Mouse (Mus musculus) MEL (cell line): ENCODE results near the gene Gimap3. TPM values are rescaled to one million over a fixed set of nuclear protein-coding genes. Genes with fewer than 3 reads are reported as not detected.

Experiments used
- DNase-seq: peaks from one replicate; pipeline ENCODE4 v3.0.0; 2011; ENCODE audit warnings: low read depth, low spot score
- H3K27ac ChIP-seq: 2 replicates; pipeline ENCODE4 v1.5.1; 2012; ENCODE audit warnings: low read depth, mild to moderate bottlenecking, control low read depth, low read length, moderate library complexity; ENCODE audit not compliant: control insufficient read depth
- H3K27me3 ChIP-seq, 2 experiments: fragments of 150-350 bp in 1 of 2; sonication (generic) in 1 of 2; 2 replicates each; pipeline ENCODE4 v1.6.1; 2012; ENCODE audit warnings: low read length in 2 of 2, mild to moderate bottlenecking in 2 of 2, improper control_type of control experiment in 1 of 2, moderate library complexity in 1 of 2; ENCODE audit not compliant: insufficient read depth in 2 of 2, control insufficient read depth in 1 of 2
- H3K36me3 ChIP-seq, 2 experiments: 2 replicates each; pipeline ENCODE4 v1.6.1; 2012 to 2014; ENCODE audit warnings: low read length in 2 of 2, improper control_type of control experiment in 1 of 2, inconsistent platforms in 1 of 2, mild to moderate bottlenecking in 1 of 2; ENCODE audit not compliant: insufficient read depth in 2 of 2, control insufficient read depth in 1 of 2
- H3K4me1 ChIP-seq, 2 experiments: fragments of 150-350 bp in 1 of 2; sonication (generic) in 1 of 2; 2 replicates each; pipeline ENCODE4 v1.6.1; 2012; ENCODE audit warnings: low read length in 2 of 2, improper control_type of control experiment in 1 of 2, mild to moderate bottlenecking in 1 of 2; ENCODE audit not compliant: insufficient read depth in 2 of 2, control insufficient read depth in 1 of 2
- H3K4me3 ChIP-seq, 2 experiments: fragments of 150-350 bp in 1 of 2; sonication (generic) in 1 of 2; 2 replicates each; pipeline ENCODE4 v1.5.1; 2012; ENCODE audit warnings: low read depth in 2 of 2, low read length in 2 of 2, mild to moderate bottlenecking in 2 of 2, moderate library complexity in 2 of 2, control low read depth in 1 of 2, improper control_type of control experiment in 1 of 2; ENCODE audit not compliant: control insufficient read depth in 1 of 2, insufficient read depth in 1 of 2
- H3K79me2 ChIP-seq: 2 replicates; pipeline ENCODE4 v1.6.1; 2012; ENCODE audit warnings: mild to moderate bottlenecking, low read length, moderate library complexity; ENCODE audit not compliant: control insufficient read depth, poor library complexity, insufficient read depth
- H3K9ac ChIP-seq: 2 replicates; pipeline ENCODE4 v1.6.1; 2012; ENCODE audit warnings: low read depth, mild to moderate bottlenecking, control low read depth, low read length, moderate library complexity; ENCODE audit not compliant: control insufficient read depth, poor library complexity, severe bottlenecking
- H3K9me3 ChIP-seq: fragments of 150-350 bp; sonication (generic); replicated peaks from 2 replicates; pipeline ENCODE4 v1.6.1; 2012; ENCODE audit warnings: mild to moderate bottlenecking, low read length, improper control_type of control experiment, moderate library complexity; ENCODE audit not compliant: insufficient read depth
- BHLHE40 ChIP-seq: IDR thresholded peaks from 2 replicates; pipeline ENCODE4 v1.6.1; 2012; ENCODE audit warnings: low read depth, mild to moderate bottlenecking, inconsistent platforms, low read length, improper control_type of control experiment, borderline replicate concordance
- CTCF ChIP-seq, 3 experiments: IDR thresholded peaks in 2 of 3; conservative IDR thresholded peaks in 1 of 3; 2 replicates each; pipeline ENCODE4 v1.5.1; 2011 to 2012; ENCODE audit warnings: low read length in 3 of 3, low read depth in 2 of 3, mild to moderate bottlenecking in 2 of 3, improper control_type of control experiment in 1 of 3, inconsistent platforms in 1 of 3, mixed read lengths in 1 of 3, moderate library complexity in 1 of 3; ENCODE audit not compliant: control insufficient read depth in 1 of 3, insufficient read depth in 1 of 3, poor library complexity in 1 of 3, severe bottlenecking in 1 of 3
- EP300 ChIP-seq, 2 experiments: IDR thresholded peaks; 2 replicates each; pipeline ENCODE4 v1.6.1; 2011; ENCODE audit warnings: improper control_type of control experiment in 2 of 2, low read length in 2 of 2, low read depth in 1 of 2, mild to moderate bottlenecking in 1 of 2
- GATA1 ChIP-seq: IDR thresholded peaks from 2 replicates; pipeline ENCODE4 v1.6.1; 2011; ENCODE audit warnings: low read depth, low read length, improper control_type of control experiment
- KAT2A ChIP-seq: conservative IDR thresholded peaks from 2 replicates; pipeline ENCODE4 v1.6.1; 2012; ENCODE audit warnings: low read depth, low read length, improper control_type of control experiment, inconsistent platforms
- MAX ChIP-seq: IDR thresholded peaks from 2 replicates; pipeline ENCODE4 v1.6.1; 2011; ENCODE audit warnings: low read length, improper control_type of control experiment
- MAZ ChIP-seq: IDR thresholded peaks from 2 replicates; pipeline ENCODE4 v1.6.1; 2012; ENCODE audit warnings: low read depth, mild to moderate bottlenecking, inconsistent platforms, low read length, improper control_type of control experiment
- MEF2A ChIP-seq: IDR thresholded peaks from 2 replicates; pipeline ENCODE4 v1.6.1; 2014; ENCODE audit warnings: low read depth, mild to moderate bottlenecking, inconsistent platforms, low read length, improper control_type of control experiment; ENCODE audit not compliant: poor library complexity, insufficient replicate concordance, severe bottlenecking; ENCODE audit errors: extremely low read depth
- MXI1 ChIP-seq: IDR thresholded peaks from 2 replicates; pipeline ENCODE4 v1.6.1; 2011; ENCODE audit warnings: mild to moderate bottlenecking, low read depth, low read length, improper control_type of control experiment
- MYC ChIP-seq: IDR thresholded peaks from 2 replicates; pipeline ENCODE4 v1.6.1; 2011; ENCODE audit warnings: low read depth, mild to moderate bottlenecking, low read length, improper control_type of control experiment, moderate library complexity
- NRF1 ChIP-seq: IDR thresholded peaks from 2 replicates; pipeline ENCODE4 v1.6.1; 2014; ENCODE audit warnings: low read depth, mild to moderate bottlenecking, inconsistent platforms, low read length, improper control_type of control experiment, moderate library complexity; ENCODE audit not compliant: poor library complexity, insufficient read depth, severe bottlenecking
- RAD21 ChIP-seq: IDR thresholded peaks from 2 replicates; pipeline ENCODE4 v1.6.1; 2011; ENCODE audit warnings: mild to moderate bottlenecking, low read depth, low read length, improper control_type of control experiment
- RCOR1 ChIP-seq: IDR thresholded peaks from 2 replicates; pipeline ENCODE4 v1.6.1; 2012; ENCODE audit warnings: low read depth, mild to moderate bottlenecking, inconsistent platforms, low read length, improper control_type of control experiment
- SMC3 ChIP-seq: IDR thresholded peaks from 2 replicates; pipeline ENCODE4 v1.6.1; 2011; ENCODE audit warnings: low read depth, low read length, improper control_type of control experiment
- UBTF ChIP-seq: IDR thresholded peaks from 2 replicates; pipeline ENCODE4 v1.6.1; 2012; ENCODE audit warnings: low read depth, mild to moderate bottlenecking, inconsistent platforms, low read length, improper control_type of control experiment, moderate library complexity, borderline replicate concordance; ENCODE audit not compliant: insufficient read depth
- USF1 ChIP-seq: IDR thresholded peaks from 2 replicates; pipeline ENCODE4 v1.6.1; 2014; ENCODE audit warnings: low read depth, mild to moderate bottlenecking, inconsistent platforms, low read length, improper control_type of control experiment, moderate library complexity
- ZC3H11A ChIP-seq: IDR thresholded peaks from 2 replicates; pipeline ENCODE4 v1.6.1; 2012; ENCODE audit warnings: low read depth, mild to moderate bottlenecking, inconsistent platforms, low read length, improper control_type of control experiment
- ZKSCAN1 ChIP-seq: IDR thresholded peaks from 2 replicates; pipeline ENCODE4 v1.6.1; 2012; ENCODE audit warnings: low read depth, mild to moderate bottlenecking, inconsistent platforms, low read length, improper control_type of control experiment, moderate library complexity
- polyA plus RNA-seq, 2 experiments: library from polyadenylated mRNA; stranded (reverse) in 1 of 2; unstranded in 1 of 2; fragments of >175 nt in 1 of 2; fragments of >200 nt in 1 of 2; gene quantifications; 2 replicates each; pipeline versions ENCODE4 v1.2.1 to v1.2.4; 2012; ENCODE audit warnings: low replicate concordance in 2 of 2, low read depth in 1 of 2; ENCODE audit not compliant: insufficient read length in 2 of 2, insufficient read depth in 1 of 2, missing spikeins in 1 of 2
- total RNA-seq: library from RNA; depleted of rRNA; stranded (reverse); fragments of 300-350 nt; gene quantifications from 2 replicates; pipeline ENCODE4 v1.2.3, GENCODE M21; 2012; rRNA removed

Gimap3 gene
- total RNA-seq (not detected in 2 replicates), polyA plus RNA-seq (not detected)

DNA sequence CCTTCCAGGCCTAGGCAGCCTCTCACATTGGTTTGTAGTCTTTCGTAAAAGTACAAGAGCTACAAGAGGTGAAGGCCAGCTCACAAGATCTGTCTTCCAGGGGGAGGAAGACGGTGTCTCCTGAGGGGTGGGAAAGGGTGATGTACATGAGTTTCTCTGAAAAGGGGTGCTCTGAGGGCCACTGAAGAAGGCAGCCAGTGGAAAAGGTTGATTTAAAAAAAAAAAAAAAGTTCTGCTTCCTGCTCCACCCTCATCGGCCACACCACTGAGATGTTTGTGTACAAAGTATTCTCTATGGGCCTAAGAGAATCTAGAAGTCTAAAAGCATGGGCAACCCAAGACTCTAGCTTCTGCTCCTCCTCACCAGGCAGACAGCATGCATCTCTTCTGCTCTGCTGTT lies at the start of gene Gimap3:
TSS of gene Gimap3 (minus strand) at position 156 of the 400 bp plus-strand sequence.
- no peaks in the 10 kb centered on the region for H3K79me2 ChIP-seq
- no peak within 1 kb of the TSS for H3K4me3 ChIP-seq
- H3K36me3 ChIP-seq = no peaks in the 10 kb centered on the region
- TF ChIP-seq RCOR1 (no peak), KAT2A (no peak), ZC3H11A (no peak), CTCF (IDR thresholded peaks at IDR 0.05 in 2 of 3, conservative IDR thresholded peaks at IDR 0.05 in 1 of 3; ENCODE audit: control insufficient read depth in 1 of 3, insufficient read depth in 1 of 3, low read depth in 2 of 3, low read length in 3 of 3, poor library complexity in 1 of 3, severe bottlenecking in 1 of 3) (no peak), SMC3 (no peak), USF1 (no peak), MEF2A (no peak), RAD21 (no peak), BHLHE40 (no peak), MAZ (no peak), UBTF (no peak), MXI1 (no peak), EP300 (IDR thresholded peaks at IDR 0.05; ENCODE audit: low read depth in 1 of 2, low read length in 2 of 2) (no peak), GATA1 (no peak), MAX (no peak), NRF1 (no peak)
- H3K27ac ChIP-seq = no peak within 1 kb of the TSS
- H3K27me3 ChIP-seq = no peaks in the 10 kb centered on the region
- no peaks in the 10 kb centered on the region for H3K9me3 ChIP-seq
- H3K4me1 ChIP-seq = no peaks in the 10 kb centered on the region
- no peak for DNase-seq
- no peak within 1 kb of the TSS for H3K9ac ChIP-seq

DNA sequence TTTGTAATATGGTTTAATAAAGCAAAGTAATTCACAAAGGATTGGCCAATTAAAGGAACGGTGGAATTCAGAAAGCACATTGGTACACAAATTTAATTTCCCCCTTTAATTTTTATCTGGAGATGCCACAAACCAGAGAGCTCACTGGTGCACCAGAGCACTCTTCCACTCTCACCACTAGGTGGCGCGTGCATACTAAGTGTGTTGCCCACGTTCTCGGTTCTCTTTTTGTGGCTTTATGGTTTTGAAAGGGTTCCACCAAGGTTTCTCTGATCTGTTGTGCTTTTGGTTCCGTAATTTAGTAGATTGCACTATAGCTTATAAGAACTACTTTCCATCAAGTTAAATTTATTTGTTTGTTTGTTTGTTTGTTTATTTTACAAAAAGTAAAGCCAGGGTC lies 47.2 kb upstream of the Gimap3 start:
- H3K27me3 ChIP-seq = no peaks in the 10 kb centered on the region; a peak in 1 of 4 replicates
- no peaks in the 10 kb centered on the region for H3K9me3 ChIP-seq
- no peak overlapping the region for H3K9ac ChIP-seq
- TF ChIP-seq ZKSCAN1 (no peak), EP300 (IDR thresholded peaks at IDR 0.05; ENCODE audit: low read depth in 1 of 2, low read length in 2 of 2) (no peak), MYC (peak; percentile 54; the same call in 1 of the 2 replicates), RAD21 (peak; percentile 93), SMC3 (peak; percentile 94), ZC3H11A (peak; percentile 91), CTCF (IDR thresholded peaks at IDR 0.05 in 2 of 3, conservative IDR thresholded peaks at IDR 0.05 in 1 of 3; ENCODE audit: control insufficient read depth in 1 of 3, insufficient read depth in 1 of 3, low read depth in 2 of 3, low read length in 3 of 3, poor library complexity in 1 of 3, severe bottlenecking in 1 of 3) (peak; percentile 74 to 95 (median 88))
- TF ChIP-seq, all 39 proteins: peak for 5
- Histone ChIP-seq H3K79me2 (no peaks in the 10 kb centered on the region), H3K4me3 (no peak overlapping the region), H3K4me1 (no peaks in the 10 kb centered on the region), H3K27ac (no peak overlapping the region), H3K36me3 (no peaks in the 10 kb centered on the region)
- DNase-seq = peak; percentile 87
